Mouse (Mus musculus) megakaryocyte, embryonic 14.5 days (primary cell): ENCODE measurements around the gene Specc1.

Experiments
- FLI1 ChIP-seq: IDR thresholded peaks from 2 replicates; pipeline ENCODE4 v1.6.1; 2012; ENCODE audit warnings: low read length, inconsistent platforms, mixed read lengths
- GATA1 ChIP-seq: IDR thresholded peaks from 3 replicates; pipeline ENCODE4 v1.6.1; 2012; ENCODE audit warnings: mixed read lengths, low read length, inconsistent platforms, borderline replicate concordance

DNA sequence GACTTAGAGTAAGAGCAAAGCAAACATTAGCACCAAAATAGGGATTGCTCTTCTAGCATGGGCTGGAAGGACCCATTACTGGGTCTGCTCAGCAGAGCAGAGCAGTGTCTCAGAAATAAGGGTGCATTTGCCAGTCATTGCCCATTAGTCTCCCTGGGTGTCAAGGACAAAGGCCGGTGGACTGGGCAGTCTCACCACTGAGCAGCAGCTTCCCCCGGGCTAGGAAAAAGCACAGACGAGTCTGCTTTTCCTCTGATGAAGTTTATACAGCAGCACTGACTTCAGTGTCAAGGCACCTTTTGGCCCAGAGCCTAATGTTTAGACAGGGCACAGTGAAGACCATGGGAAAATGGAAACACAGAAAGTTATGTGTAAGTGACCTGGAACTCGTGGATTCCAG, 253.3 kb downstream of the Specc1 start:
- TF ChIP-seq GATA1 (no peak), FLI1 (no peak)
